Mouse (Mus musculus) thymus, adult 2 months (tissue): ENCODE data around the gene Wdhd1.

Experiments
- CTCF ChIP-seq: fragments of 200-500 bp; IDR thresholded peaks from 2 replicates; pipeline ENCODE4 v1.5.1; 2012; ENCODE audit warnings: mild to moderate bottlenecking, control low read depth, low read length, moderate library complexity, borderline replicate concordance; ENCODE audit not compliant: control insufficient read depth, poor library complexity, insufficient read depth; ENCODE audit errors: extremely low read depth
- POLR2A ChIP-seq: fragments of 200-500 bp; IDR thresholded peaks from 2 replicates; pipeline ENCODE4 v1.6.1; 2012; ENCODE audit warnings: mild to moderate bottlenecking, low read length, control low read depth, moderate library complexity; ENCODE audit not compliant: control insufficient read depth, poor library complexity, insufficient read depth; ENCODE audit errors: extremely low read depth

DNA sequence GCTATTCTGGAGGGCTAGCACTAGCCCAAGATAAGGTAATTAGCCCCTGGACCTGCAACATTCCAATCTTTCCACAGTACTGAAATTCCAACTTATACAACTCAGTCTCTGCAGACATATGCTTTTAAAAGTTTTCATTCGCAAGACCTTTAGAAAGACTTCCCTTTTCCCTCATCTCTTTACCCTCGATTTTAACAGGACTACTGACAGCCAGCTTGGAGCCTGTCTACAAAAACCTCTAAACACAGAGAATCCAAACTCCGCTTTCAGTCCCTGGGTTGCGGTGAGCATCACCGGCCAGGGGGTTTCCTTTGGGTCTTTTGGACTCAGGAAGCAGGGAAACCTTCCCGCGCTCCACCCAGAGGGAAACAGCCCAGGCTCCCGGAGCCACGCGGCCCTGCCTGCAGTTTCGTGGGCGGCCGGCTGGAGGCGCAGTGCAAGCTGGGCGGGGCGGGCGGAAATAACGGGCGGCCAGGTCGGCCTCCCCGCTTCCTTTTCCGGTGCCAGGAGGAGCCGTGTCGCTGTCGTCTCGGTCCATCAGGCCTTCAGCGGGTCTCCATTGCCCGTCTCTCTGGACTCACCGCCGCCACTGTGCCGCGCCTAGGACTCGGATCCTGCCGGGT, 21.2 kb upstream of the Wdhd1 start, which contains the start of gene Mapk1ip1l:
- TF ChIP-seq CTCF, result peak; percentile 96
- TF ChIP-seq POLR2A, result peak; percentile 59; the same call in 1 of the 2 replicates
